Mouse (Mus musculus): ENCODE measurements around the gene Rasgrp2. TPM values are rescaled to one million over a fixed set of nuclear protein-coding genes. Genes with fewer than 3 reads are reported as not detected.
A peak's percentile ranks its signal among the peaks of the same experiment; 100 is the strongest.

The Rasgrp2 gene
- polyA plus RNA-seq, 1 experiment from 2014 or later: 14.6 TPM

GRCm38 (mm10) chr19:6374571-6374970 lies 24.6 kb upstream of the Rasgrp2 start:
- 93% methylated on average over 10 of the region's 10 CpGs for WGBS
- H3K36me3 ChIP-seq: peaks cover 99% of the 10 kb centered on the region
- no peaks in the 10 kb centered on the region for H3K9me3 ChIP-seq (replicated peaks)
- no peak for DNase-seq (ENCODE audit: low spot score)
- no peak overlapping the region for H3K4me3 ChIP-seq
- H3K27me3 ChIP-seq (ENCODE audit: low read depth, poor library complexity, severe bottlenecking): no peaks in the 10 kb centered on the region
- no peaks in the 10 kb centered on the region for H3K4me1 ChIP-seq
- no peak overlapping the region for H3K27ac ChIP-seq

GRCm38 (mm10) chr19:6375423-6376254 lies 23.5 kb upstream of the Rasgrp2 start:
- 93% methylated on average over 42 of the region's 42 CpGs for WGBS
- Histone ChIP-seq H3K4me1 (no peaks in the 10 kb centered on the region), H3K4me3 (no peak overlapping the region), H3K36me3 (peaks cover 96% of the 10 kb centered on the region), H3K9me3 (replicated peaks) (no peaks in the 10 kb centered on the region), H3K27ac (no peak overlapping the region), H3K27me3 (ENCODE audit: low read depth, poor library complexity, severe bottlenecking) (no peaks in the 10 kb centered on the region)
- DNase-seq (ENCODE audit: low spot score): no peak

GRCm38 (mm10) chr19:6376255-6376564 lies 22.9 kb upstream of the Rasgrp2 start:
- no peak overlapping the region for H3K27ac ChIP-seq
- no peaks in the 10 kb centered on the region for H3K9me3 ChIP-seq (replicated peaks)
- H3K4me3 ChIP-seq: no peak overlapping the region
- no peaks in the 10 kb centered on the region for H3K27me3 ChIP-seq (ENCODE audit: low read depth, poor library complexity, severe bottlenecking)
- no peaks in the 10 kb centered on the region for H3K4me1 ChIP-seq
- peaks cover 93% of the 10 kb centered on the region for H3K36me3 ChIP-seq
- peak; percentile 69 for DNase-seq (ENCODE audit: low spot score)
- WGBS: 86% methylated on average over 14 of the region's 14 CpGs

- no peaks in the 10 kb centered on the region for H3K4me1 ChIP-seq
- H3K36me3 ChIP-seq: peaks cover 89% of the 10 kb centered on the region
- 86% methylated on average over 2 of the region's 2 CpGs for WGBS
- H3K9me3 ChIP-seq (replicated peaks): no peaks in the 10 kb centered on the region
- no peak overlapping the region for H3K4me3 ChIP-seq
- H3K27me3 ChIP-seq (ENCODE audit: low read depth, poor library complexity, severe bottlenecking): no peaks in the 10 kb centered on the region
- DNase-seq (ENCODE audit: low spot score): no peak
- H3K27ac ChIP-seq: no peak overlapping the region
These were observed 22.5 kb upstream of the Rasgrp2 start for GRCm38 (mm10) chr19:6376643-6377042.

GRCm38 (mm10) chr19:6377327-6378040 lies 21.7 kb upstream of the Rasgrp2 start:
- no peaks in the 10 kb centered on the region for H3K4me1 ChIP-seq
- no peak overlapping the region for H3K4me3 ChIP-seq
- no peaks in the 10 kb centered on the region for H3K27me3 ChIP-seq (ENCODE audit: low read depth, poor library complexity, severe bottlenecking)
- no peak for DNase-seq (ENCODE audit: low spot score)
- H3K9me3 ChIP-seq (replicated peaks): no peaks in the 10 kb centered on the region
- whole genome bisulfite sequencing: 86% methylated on average over 11 of the region's 11 CpGs
- H3K36me3 ChIP-seq: peaks cover 80% of the 10 kb centered on the region
- no peak overlapping the region for H3K27ac ChIP-seq

GRCm38 (mm10) chr19:6380411-6381166 lies 18.6 kb upstream of the Rasgrp2 start:
- no peak overlapping the region for H3K27ac ChIP-seq
- H3K4me3 ChIP-seq: no peak overlapping the region
- H3K9me3 ChIP-seq (replicated peaks): no peaks in the 10 kb centered on the region
- H3K27me3 ChIP-seq (ENCODE audit: low read depth, poor library complexity, severe bottlenecking): no peaks in the 10 kb centered on the region
- WGBS: 92% methylated on average over 9 of the region's 9 CpGs
- peaks cover 27% of the 10 kb centered on the region for H3K4me1 ChIP-seq
- H3K36me3 ChIP-seq: peaks cover 49% of the 10 kb centered on the region
- DNase-seq (ENCODE audit: low spot score): no peak

GRCm38 (mm10) chr19:6381238-6381637 lies 17.9 kb upstream of the Rasgrp2 start:
- Histone ChIP-seq H3K9me3 (replicated peaks) (no peaks in the 10 kb centered on the region), H3K27me3 (ENCODE audit: low read depth, poor library complexity, severe bottlenecking) (no peaks in the 10 kb centered on the region), H3K27ac (no peak overlapping the region), H3K4me3 (no peak overlapping the region), H3K4me1 (peaks cover 29% of the 10 kb centered on the region), H3K36me3 (peaks cover 43% of the 10 kb centered on the region)
- WGBS: 91% methylated on average over 5 of the region's 5 CpGs
- DNase-seq (ENCODE audit: low spot score): no peak

- H3K9me3 ChIP-seq (replicated peaks): no peaks in the 10 kb centered on the region
- 0 out of 2 replicates have a peak, but pooled peaks cover 1% of the 10 kb centered on the region for H3K27me3 ChIP-seq (ENCODE audit: low read depth, poor library complexity, severe bottlenecking)
- H3K4me3 ChIP-seq: no peak overlapping the region
- peaks cover 31% of the 10 kb centered on the region for H3K36me3 ChIP-seq
- no peak overlapping the region for H3K27ac ChIP-seq
- WGBS: 83% methylated on average over 4 of the region's 4 CpGs
- peaks cover 29% of the 10 kb centered on the region for H3K4me1 ChIP-seq
- DNase-seq (ENCODE audit: low spot score): no peak
These were observed 16.7 kb upstream of the Rasgrp2 start for GRCm38 (mm10) chr19:6382323-6382924.

GRCm38 (mm10) chr19:6383470-6383869 lies 15.7 kb upstream of the Rasgrp2 start:
- Histone ChIP-seq H3K9me3 (replicated peaks) (no peaks in the 10 kb centered on the region), H3K36me3 (peaks cover 20% of the 10 kb centered on the region), H3K27ac (0 out of 2 replicates have a peak overlapping the region, but pooled peaks have one; percentile 2), H3K27me3 (ENCODE audit: low read depth, poor library complexity, severe bottlenecking) (peaks cover 8% of the 10 kb centered on the region; the same call in 1 of the 2 replicates), H3K4me1 (peaks cover 29% of the 10 kb centered on the region), H3K4me3 (no peak overlapping the region)
- no peak for DNase-seq (ENCODE audit: low spot score)
- 56% methylated on average over 5 of the region's 5 CpGs for WGBS

- Histone ChIP-seq H3K36me3 (peaks cover 14% of the 10 kb centered on the region), H3K27ac (peak within 1 kb of the TSS; percentile 43; the same call in 1 of the 2 replicates), H3K27me3 (ENCODE audit: low read depth, poor library complexity, severe bottlenecking) (peaks cover 15% of the 10 kb centered on the region), H3K4me1 (peaks cover 34% of the 10 kb centered on the region), H3K9me3 (replicated peaks) (no peaks in the 10 kb centered on the region), H3K4me3 (no peak within 1 kb of the TSS)
- WGBS: 21% methylated on average over 7 of the region's 7 CpGs
- no peak for DNase-seq (ENCODE audit: low spot score)
These were observed 15.0 kb upstream of the Rasgrp2 start, which contains the start of gene Pygm for GRCm38 (mm10) chr19:6384128-6384527. TSS of gene Pygm (plus strand) at chr19:6384399.

GRCm38 (mm10) chr19:6384954-6385353 lies 14.2 kb upstream of the Rasgrp2 start:
- H3K4me3 ChIP-seq: no peak overlapping the region
- 74% methylated on average over 11 of the region's 11 CpGs for WGBS
- peaks cover 16% of the 10 kb centered on the region for H3K27me3 ChIP-seq (ENCODE audit: low read depth, poor library complexity, severe bottlenecking)
- H3K9me3 ChIP-seq (replicated peaks): no peaks in the 10 kb centered on the region
- H3K27ac ChIP-seq: peak overlapping the region; percentile 43; the same call in 1 of the 2 replicates
- DNase-seq (ENCODE audit: low spot score): no peak
- H3K4me1 ChIP-seq: peaks cover 42% of the 10 kb centered on the region
- H3K36me3 ChIP-seq: peaks cover 6% of the 10 kb centered on the region; the same call in 1 of the 2 replicates

- Histone ChIP-seq H3K36me3 (0 out of 2 replicates have a peak, but pooled peaks cover 5% of the 10 kb centered on the region), H3K4me3 (no peak overlapping the region), H3K27ac (no peak overlapping the region), H3K4me1 (peaks cover 46% of the 10 kb centered on the region), H3K9me3 (replicated peaks) (no peaks in the 10 kb centered on the region), H3K27me3 (ENCODE audit: low read depth, poor library complexity, severe bottlenecking) (peaks cover 16% of the 10 kb centered on the region)
- no peak for DNase-seq (ENCODE audit: low spot score)
- 67% methylated on average over 5 of the region's 5 CpGs for WGBS
These were observed 13.7 kb upstream of the Rasgrp2 start for GRCm38 (mm10) chr19:6385419-6385818.

Data from limb, embryonic 10.5 days (tissue).